Mouse (Mus musculus) liver, adult (tissue): Measurements from ENCODE around the gene Apeh.

ENCODE experiments used
- GATA4 ChIP-seq: IDR thresholded peaks from 2 replicates; pipeline ENCODE4 v1.6.1; 2014; ENCODE audit warnings: mild to moderate bottlenecking, low read length; ENCODE audit not compliant: insufficient replicate concordance

Gene Apeh

GRCm38 (mm10) chr9:108094184-108094941 is at the start of gene Apeh:
Apeh (minus strand) TSS chr9:108094606.
- TF ChIP-seq GATA4, result no peak

- no peak for TF ChIP-seq GATA4
Measured at GRCm38 (mm10) chr9:108143470-108143869, 49.1 kb upstream of the Apeh start.

- TF ChIP-seq GATA4, result no peak
Measured at GRCm38 (mm10) chr9:108141387-108141786, 47.0 kb upstream of the Apeh start.

- no peak for TF ChIP-seq GATA4
Measured at GRCm38 (mm10) chr9:108139963-108140695, 45.7 kb upstream of the Apeh start.

GRCm38 (mm10) chr9:108139169-108139962 is 45.0 kb upstream of the Apeh start:
- TF ChIP-seq GATA4, result no peak

GRCm38 (mm10) chr9:108138118-108138517 is 43.7 kb upstream of the Apeh start:
- no peak for TF ChIP-seq GATA4

- no peak for TF ChIP-seq GATA4
Measured at GRCm38 (mm10) chr9:108137523-108137922, 43.1 kb upstream of the Apeh start.

GRCm38 (mm10) chr9:108136930-108137462 is 42.6 kb upstream of the Apeh start:
- TF ChIP-seq GATA4, result no peak

- no peak for TF ChIP-seq GATA4
Measured at GRCm38 (mm10) chr9:108136225-108136624, 41.8 kb upstream of the Apeh start.

GRCm38 (mm10) chr9:108133478-108133877 is 39.1 kb upstream of the Apeh start:
- no peak for TF ChIP-seq GATA4

GRCm38 (mm10) chr9:108132373-108132772 is 38.0 kb upstream of the Apeh start:
- TF ChIP-seq GATA4, result no peak

- TF ChIP-seq GATA4, result no peak
Measured at GRCm38 (mm10) chr9:108131502-108131901, 37.1 kb upstream of the Apeh start.

GRCm38 (mm10) chr9:108129042-108129948 is 34.9 kb upstream of the Apeh start:
- TF ChIP-seq GATA4, result no peak

GRCm38 (mm10) chr9:108128248-108128647 is 33.8 kb upstream of the Apeh start:
- TF ChIP-seq GATA4, result no peak
